Mouse (Mus musculus) lung, postnatal 0 days (tissue): Measurements from ENCODE around the gene Efhb. TPM values are rescaled to one million over a fixed set of nuclear protein-coding genes. Genes with fewer than 3 reads are reported as not detected.
A peak's percentile ranks its signal among the peaks of the same experiment; 100 is the strongest.

Experiments used
- ATAC-seq: fragments of 200-750 bp; cut with Nextera tagmentation; 2 replicates; pipeline ENCODE4 v1.8.0; 2017; ENCODE audit warnings: moderate library complexity
- DNase-seq: peaks from one replicate; pipeline ENCODE4 v3.0.0-alpha.2; 2016; ENCODE audit warnings: low spot score
- H3K27ac ChIP-seq: fragments of 300-500 bp; sonication (generic); 2 replicates; pipeline ENCODE4 v1.5.1; 2014; ENCODE audit warnings: antibody characterized with exemption, mild to moderate bottlenecking, low read length, mixed read lengths
- H3K27me3 ChIP-seq: fragments of 300-500 bp; sonication (generic); replicated peaks from 2 replicates; pipeline ENCODE4 v1.6.1; 2014; ENCODE audit warnings: low read length, mixed read lengths; ENCODE audit not compliant: insufficient read depth
- H3K36me3 ChIP-seq: fragments of 300-500 bp; sonication (generic); 2 replicates; pipeline ENCODE4 v1.6.1; 2014; ENCODE audit warnings: low read length, mixed read lengths; ENCODE audit not compliant: insufficient read depth
- H3K4me1 ChIP-seq: fragments of 300-500 bp; sonication (generic); 2 replicates; pipeline ENCODE4 v1.6.1; 2014; ENCODE audit warnings: antibody characterized with exemption, low read depth, low read length, mixed read lengths; ENCODE audit not compliant: insufficient read depth
- H3K4me2 ChIP-seq: fragments of 300-500 bp; sonication (generic); replicated peaks from 2 replicates; pipeline ENCODE4 v1.6.1; 2014; ENCODE audit warnings: low read depth, mild to moderate bottlenecking, low read length, moderate library complexity, mixed read lengths
- H3K4me3 ChIP-seq: fragments of 300-500 bp; sonication (generic); 2 replicates; pipeline ENCODE4 v1.5.1; 2014; ENCODE audit warnings: low read depth, low read length
- H3K9ac ChIP-seq: fragments of 300-500 bp; sonication (generic); replicated peaks from 2 replicates; pipeline ENCODE4 v1.6.1; 2014; ENCODE audit warnings: low read depth, mild to moderate bottlenecking
- H3K9me3 ChIP-seq: fragments of 300-500 bp; sonication (generic); 2 replicates; pipeline ENCODE4 v1.6.1; 2016; ENCODE audit warnings: low read length, mixed read lengths
- CTCF ChIP-seq: IDR thresholded peaks from 2 replicates; pipeline ENCODE4 v1.5.1; 2016; ENCODE audit warnings: antibody characterized with exemption, mild to moderate bottlenecking
- EP300 ChIP-seq: IDR thresholded peaks from 2 replicates; pipeline ENCODE4 v1.6.1; 2016; ENCODE audit warnings: antibody characterized with exemption, mild to moderate bottlenecking, control low read depth
- WGBS: fragments of 180-500 bp; shearing (Covaris S2); extraction: QIAGEN DNeasy Blood & Tissue Kit; methylation state at CpG from one replicate; pipeline ENCODE4 v1.1.7; 2014; 5-methylcytosine and 5-hydroxymethylcytosine counted together
- polyA plus RNA-seq: library from polyadenylated mRNA; unstranded; fragments of >200 nt; fragmentation: Nextera tagmentation; extraction: Ambion mirVana; gene quantifications from 2 replicates; pipeline ENCODE4 v1.2.1, GENCODE M21; 2015

Gene Efhb
- polyA plus RNA-seq, 1 experiment from 2014 or later = 1.7 TPM

DNA sequence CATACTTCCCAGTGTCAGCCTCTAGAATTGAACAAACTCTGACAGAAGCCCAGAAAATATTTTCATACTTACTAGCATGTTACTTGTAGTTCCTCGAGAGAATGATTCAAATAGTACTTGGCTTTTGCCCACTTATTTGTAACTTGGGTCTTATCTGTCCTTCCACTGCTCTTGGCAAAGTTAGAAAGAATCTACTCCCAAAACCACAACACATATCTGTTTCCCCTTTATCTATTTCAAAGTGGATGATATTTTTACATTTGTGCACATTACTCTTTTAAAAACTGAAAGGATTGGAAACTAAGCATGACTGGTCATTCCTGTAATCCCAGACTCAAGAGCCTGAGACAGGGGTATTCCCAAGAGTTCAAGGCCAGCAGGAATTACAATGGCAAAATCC is 6.4 kb downstream of the Efhb start:
- 64% methylated on average over 1 of the region's 1 CpGs for WGBS
- no peak for DNase-seq
- no peaks in the 10 kb centered on the region for H3K4me1 ChIP-seq
- H3K4me2 ChIP-seq = no peak overlapping the region
- no peak for ATAC-seq
- H3K9me3 ChIP-seq = no peaks in the 10 kb centered on the region
- H3K27ac ChIP-seq = no peak overlapping the region
- no peaks in the 10 kb centered on the region for H3K36me3 ChIP-seq
- no peak overlapping the region for H3K9ac ChIP-seq
- H3K27me3 ChIP-seq = no peaks in the 10 kb centered on the region
- TF ChIP-seq CTCF (no peak), EP300 (no peak)
- no peak overlapping the region for H3K4me3 ChIP-seq

DNA sequence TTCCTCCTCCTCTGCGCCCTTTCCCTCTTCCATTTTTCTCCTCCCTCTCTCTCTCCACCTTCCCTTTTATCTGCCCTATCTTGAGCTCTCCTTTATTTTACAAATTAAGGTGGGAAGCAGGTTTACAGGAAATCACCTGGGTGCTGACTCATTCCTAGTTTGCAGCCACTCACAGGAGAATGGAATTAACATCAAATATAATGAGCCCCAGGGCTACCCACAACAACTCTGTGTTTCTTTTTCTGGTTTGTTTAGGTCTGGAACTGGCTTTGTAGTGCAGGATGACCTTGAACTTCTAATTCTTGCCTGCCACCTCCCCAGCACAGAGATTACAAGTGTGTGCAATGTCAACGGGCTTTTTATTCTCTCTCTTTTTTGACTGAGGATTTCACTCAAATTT is 7.0 kb downstream of the Efhb start:
- H3K4me2 ChIP-seq = no peak overlapping the region
- no peak for TF ChIP-seq EP300
- TF ChIP-seq CTCF = no peak
- H3K9me3 ChIP-seq = no peaks in the 10 kb centered on the region
- H3K27ac ChIP-seq = no peak overlapping the region
- ATAC-seq (no peak), DNase-seq (no peak)
- no peak overlapping the region for H3K9ac ChIP-seq
- no peaks in the 10 kb centered on the region for H3K4me1 ChIP-seq
- H3K36me3 ChIP-seq = no peaks in the 10 kb centered on the region
- H3K4me3 ChIP-seq = no peak overlapping the region
- 85% methylated on average over 2 of the region's 2 CpGs for WGBS
- H3K27me3 ChIP-seq = no peaks in the 10 kb centered on the region

DNA sequence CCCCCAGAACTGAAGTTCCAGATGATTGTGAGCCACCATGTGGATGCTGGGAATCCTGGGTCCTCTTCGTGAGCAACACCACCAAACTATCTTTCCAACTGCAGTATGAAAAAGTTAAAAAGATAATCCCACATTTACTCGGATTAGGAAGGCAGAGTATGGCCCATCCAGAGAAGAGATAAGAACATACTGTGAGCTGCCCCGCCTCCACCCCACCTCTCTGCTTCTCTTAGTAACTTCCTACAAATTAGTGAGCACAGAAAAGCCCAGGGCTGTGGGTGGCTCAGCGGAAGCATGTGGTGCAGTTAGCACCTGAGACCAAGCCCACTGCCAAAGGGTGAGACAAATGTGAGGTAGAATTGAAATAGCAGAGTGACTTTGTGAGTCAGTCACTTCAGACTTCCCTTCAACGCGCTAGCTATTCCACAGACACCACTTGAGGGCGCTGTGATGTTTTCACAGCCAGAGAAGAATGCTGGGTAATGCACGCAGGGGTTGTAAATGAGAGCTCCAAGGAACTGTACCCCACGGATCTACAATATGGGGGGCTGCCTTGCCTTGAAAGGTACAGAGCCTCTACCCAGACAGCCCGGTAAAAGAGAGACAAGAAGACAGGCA is 60.3 kb downstream of the Efhb start:
- Histone ChIP-seq H3K36me3 (no peaks in the 10 kb centered on the region), H3K4me1 (no peaks in the 10 kb centered on the region), H3K9me3 (no peaks in the 10 kb centered on the region), H3K9ac (no peak overlapping the region), H3K27me3 (no peaks in the 10 kb centered on the region), H3K27ac (no peak overlapping the region), H3K4me3 (no peak overlapping the region), H3K4me2 (no peak overlapping the region)
- ATAC-seq = no peak
- TF ChIP-seq EP300 = no peak
- TF ChIP-seq CTCF = peak; percentile 60
- WGBS = 41% methylated on average over 10 of the region's 10 CpGs
- DNase-seq = peak; percentile 8

DNA sequence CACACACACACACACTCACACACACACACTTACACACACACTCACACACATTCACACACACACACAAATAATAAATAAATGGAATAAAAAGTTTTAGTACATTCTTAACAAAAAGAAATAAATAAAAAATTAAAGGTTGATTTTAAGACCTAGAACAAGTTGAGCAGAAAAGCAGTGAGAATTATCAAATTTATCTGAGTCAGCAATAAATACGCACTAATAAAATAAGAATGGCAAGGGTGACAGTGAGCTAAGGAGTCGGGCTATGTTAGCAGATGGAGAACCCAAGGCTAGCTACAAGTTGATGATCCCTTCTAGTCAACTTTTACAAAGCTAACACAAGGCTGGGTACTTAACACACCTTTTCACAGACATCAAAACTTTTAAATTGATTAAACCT is 69.9 kb downstream of the Efhb start:
- no peak overlapping the region for H3K27ac ChIP-seq
- no peaks in the 10 kb centered on the region for H3K4me1 ChIP-seq
- no peak overlapping the region for H3K9ac ChIP-seq
- no peak overlapping the region for H3K4me3 ChIP-seq
- H3K36me3 ChIP-seq = no peaks in the 10 kb centered on the region
- ATAC-seq = no peak
- no peak for DNase-seq
- 83% methylated on average over 2 of the region's 2 CpGs for WGBS
- no peaks in the 10 kb centered on the region for H3K27me3 ChIP-seq
- H3K4me2 ChIP-seq = no peak overlapping the region
- no peaks in the 10 kb centered on the region for H3K9me3 ChIP-seq
- no peak for TF ChIP-seq EP300
- TF ChIP-seq CTCF = no peak

DNA sequence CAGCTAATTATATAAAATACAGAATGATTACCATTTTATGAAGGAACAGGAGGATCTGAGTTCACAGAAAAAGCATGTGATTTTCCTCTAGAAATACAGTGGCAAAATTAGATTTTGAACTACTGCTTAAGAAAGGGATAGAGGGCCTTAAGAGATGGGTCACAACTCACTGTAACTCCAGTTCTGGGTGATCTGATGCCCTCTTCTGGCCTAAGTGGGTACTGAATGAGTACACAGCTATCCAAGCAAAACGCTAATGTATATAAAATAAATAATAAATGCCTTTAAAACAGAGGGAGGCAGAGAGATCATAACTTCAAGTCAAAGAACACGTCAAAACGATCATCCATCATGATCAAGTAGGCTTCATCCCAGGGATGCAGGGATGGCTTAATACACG is 73.6 kb downstream of the Efhb start:
- 30% methylated on average over 4 of the region's 4 CpGs for WGBS
- Histone ChIP-seq H3K9ac (no peak overlapping the region), H3K27me3 (no peaks in the 10 kb centered on the region), H3K4me3 (no peak overlapping the region), H3K4me2 (no peak overlapping the region), H3K27ac (no peak overlapping the region), H3K9me3 (no peaks in the 10 kb centered on the region), H3K36me3 (no peaks in the 10 kb centered on the region), H3K4me1 (no peaks in the 10 kb centered on the region)
- ATAC-seq (no peak), DNase-seq (peak; percentile 39)
- TF ChIP-seq CTCF = peak; percentile 63
- no peak for TF ChIP-seq EP300

DNA sequence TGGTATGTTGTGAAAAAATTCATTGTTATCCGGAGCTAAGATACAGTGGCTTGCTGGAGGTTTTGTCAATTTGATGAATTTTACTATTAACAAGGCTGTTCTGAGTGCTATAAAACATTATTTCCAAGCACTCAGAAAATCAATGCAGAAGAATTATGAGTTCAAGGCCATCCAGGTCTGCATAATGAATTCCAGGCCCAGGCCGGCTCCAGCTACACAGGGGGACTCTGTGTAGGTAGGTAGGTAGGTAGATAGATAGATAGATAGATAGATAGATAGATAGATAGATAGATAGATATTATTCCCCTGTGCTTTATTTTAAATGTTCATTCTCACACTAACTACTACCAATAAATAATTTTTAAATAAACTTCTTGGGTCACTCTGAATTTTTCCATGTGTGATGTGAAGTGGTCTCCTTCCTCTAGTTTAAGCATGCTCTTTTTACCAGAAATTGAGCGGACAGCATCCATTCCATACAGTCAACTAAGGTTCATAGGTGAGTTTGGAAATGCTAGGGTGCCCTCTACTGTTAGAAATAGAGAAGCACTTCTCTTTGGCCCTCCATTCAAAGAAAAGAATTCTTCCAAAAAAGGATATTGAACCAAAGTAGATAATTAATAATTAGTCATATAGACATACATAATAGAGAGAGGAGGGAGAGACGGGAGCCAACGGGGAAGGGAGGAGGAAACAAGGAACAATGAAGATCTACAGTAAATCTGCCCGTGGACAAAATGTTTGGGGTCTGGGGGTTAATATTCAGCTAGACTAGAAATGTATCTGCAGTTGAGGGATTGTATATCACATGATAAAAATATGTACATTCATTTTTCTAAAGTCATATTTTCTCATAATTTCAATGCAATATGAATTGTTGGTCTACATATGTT is 75.3 kb downstream of the Efhb start:
- 45% methylated on average over 6 of the region's 6 CpGs for WGBS

More for the DNA sequence above, 75.3 kb downstream of the Efhb start:
- no peak overlapping the region for H3K27ac ChIP-seq
- ATAC-seq (no peak), DNase-seq (peak; percentile 5)
- no peaks in the 10 kb centered on the region for H3K27me3 ChIP-seq
- no peak overlapping the region for H3K9ac ChIP-seq
- TF ChIP-seq CTCF (peak; percentile 52), EP300 (no peak)
- no peaks in the 10 kb centered on the region for H3K4me1 ChIP-seq
- H3K36me3 ChIP-seq = no peaks in the 10 kb centered on the region
- H3K4me3 ChIP-seq = no peak overlapping the region
- H3K9me3 ChIP-seq = no peaks in the 10 kb centered on the region
- H3K4me2 ChIP-seq = no peak overlapping the region
